17 mouse cellular contexts compared by ENCODE assay signal in genomic region chr11:106373998-106374397, GRCm38 (mm10). TPM values are rescaled to one million over a fixed set of nuclear protein-coding genes. Genes with fewer than 3 reads are reported as not detected.
A peak's percentile ranks its signal among the peaks of the same experiment; 100 is the strongest.
DNase-seq lines count a peak whose midpoint lies in the region; ATAC-seq and TF ChIP-seq lines count a peak whose summit lies in the region.
"Had no signal": no experiment of that assay in that cellular context is flagged by ENCODE, and none has a peak within 500 bp of the region (broad histone marks: within the 10 kb centered on the region; RNA-seq: fewer than 3 reads in every experiment).

No protein-coding gene starts in this region.

- peak overlapping the region; percentile 45; the same call in 1 of the 2 replicates for H3K27ac ChIP-seq in hindbrain, embryonic 10.5 days
- H3K27ac ChIP-seq in hindbrain, embryonic 14.5 days, result no peak overlapping the region
- peak overlapping the region; percentile 96 for H3K27ac ChIP-seq in thymus, adult 2 months (ENCODE audit: control insufficient read depth, insufficient read depth, low read length)
- H3K27ac ChIP-seq in intestine, embryonic 16.5 days (ENCODE audit: low read length), result peak overlapping the region; percentile 66
- H3K27ac ChIP-seq: forebrain, embryonic 15.5 days; hindbrain, postnatal 0 days; left cerebral cortex, adult 2 months; macrophage; neural tube, embryonic 15.5 days had no signal

- H3K4me3 ChIP-seq in hindbrain, embryonic 10.5 days, result no peak overlapping the region
- H3K4me3 ChIP-seq in hindbrain, embryonic 14.5 days (replicated peaks; ENCODE audit: low read length), result no peak overlapping the region
- H3K4me3 ChIP-seq in thymus, adult 2 months (ENCODE audit: control insufficient read depth, insufficient read depth, low read length), result no peak overlapping the region
- no peak overlapping the region for H3K4me3 ChIP-seq in intestine, embryonic 16.5 days (ENCODE audit: low read length)
- H3K4me3 ChIP-seq: forebrain, embryonic 15.5 days; left cerebral cortex, adult 2 months; neural tube, embryonic 15.5 days had no signal

- 64% methylated on average over 11 of the region's 11 CpGs for WGBS in hindbrain, embryonic 10.5 days
- WGBS in hindbrain, embryonic 14.5 days, result 73% methylated on average over 11 of the region's 11 CpGs
- WGBS in thymus, adult 2 months, result 91% methylated on average over 11 of the region's 11 CpGs
- 42% methylated on average over 11 of the region's 11 CpGs for WGBS in intestine, embryonic 16.5 days

- no peaks in the 10 kb centered on the region for H3K27me3 ChIP-seq in hindbrain, embryonic 10.5 days (ENCODE audit: insufficient read depth, poor library complexity, severe bottlenecking)
- H3K27me3 ChIP-seq in hindbrain, embryonic 14.5 days (ENCODE audit: control insufficient read depth, insufficient read depth, low read length), result no peaks in the 10 kb centered on the region
- H3K27me3 ChIP-seq in thymus, adult 2 months (ENCODE audit: control insufficient read depth, insufficient read depth, low read length), result no peaks in the 10 kb centered on the region
- no peaks in the 10 kb centered on the region for H3K27me3 ChIP-seq in intestine, embryonic 16.5 days (replicated peaks; ENCODE audit: control insufficient read depth, insufficient read depth, low read length)
- H3K27me3 ChIP-seq: CH12.LX; forebrain, embryonic 15.5 days; neural tube, embryonic 15.5 days had no signal

- H3K4me1 ChIP-seq in hindbrain, embryonic 10.5 days (replicated peaks), result peaks cover 13% of the 10 kb centered on the region
- no peaks in the 10 kb centered on the region for H3K4me1 ChIP-seq in hindbrain, embryonic 14.5 days (replicated peaks; ENCODE audit: control insufficient read depth, insufficient read depth, low read length)
- peaks cover 39% of the 10 kb centered on the region for H3K4me1 ChIP-seq in thymus, adult 2 months (replicated peaks; ENCODE audit: control insufficient read depth, insufficient read depth, low read length)
- peaks cover 10% of the 10 kb centered on the region for H3K4me1 ChIP-seq in intestine, embryonic 16.5 days (ENCODE audit: control insufficient read depth, insufficient read depth, low read length)
- H3K4me1 ChIP-seq: forebrain, embryonic 15.5 days; neural tube, embryonic 15.5 days had no signal

- H3K9ac ChIP-seq in hindbrain, embryonic 14.5 days, result no peak overlapping the region
- peak overlapping the region; percentile 40; the same call in 1 of the 2 replicates for H3K9ac ChIP-seq in intestine, embryonic 16.5 days (ENCODE audit: low read depth, low read length)
- H3K9ac ChIP-seq: forebrain, embryonic 15.5 days; neural tube, embryonic 15.5 days had no signal

- no peak for DNase-seq in hindbrain, embryonic 10.5 days (ENCODE audit: low spot score)
- DNase-seq in hindbrain, embryonic 14.5 days (ENCODE audit: low spot score), result no peak
- no peak for DNase-seq in thymus, adult 2 months
- DNase-seq in thymus, adult 18-20 months, result no peak
- no peak for DNase-seq in ovary, postnatal 36 days (ENCODE audit: low spot score)
- DNase-seq in testis, postnatal 14 days (ENCODE audit: low spot score), result no peak
- DNase-seq: cerebellum, adult 8-10 months; liver; right cerebral cortex, adult 18-20 months had no signal

- no peak for ATAC-seq in hindbrain, embryonic 14.5 days (ENCODE audit: low FRiP score)
- ATAC-seq in intestine, embryonic 16.5 days, result peak; percentile 55
- ATAC-seq: forebrain, embryonic 15.5 days; hindbrain, postnatal 0 days; Patski had no signal

- TF ChIP-seq POLR2A in thymus, adult 2 months (IDR thresholded peaks at IDR 0.05; ENCODE audit: control insufficient read depth, extremely low read depth, insufficient read depth, low read length, poor library complexity), result no peak

- H3K36me3 ChIP-seq in hindbrain, embryonic 10.5 days, result no peaks in the 10 kb centered on the region
- H3K36me3 ChIP-seq in hindbrain, embryonic 14.5 days (replicated peaks; ENCODE audit: control insufficient read depth, insufficient read depth), result no peaks in the 10 kb centered on the region
- H3K36me3 ChIP-seq in thymus, adult 2 months (ENCODE audit: control insufficient read depth, insufficient read depth, low read length), result peaks cover 27% of the 10 kb centered on the region
- H3K36me3 ChIP-seq in intestine, embryonic 16.5 days (ENCODE audit: control insufficient read depth, insufficient read depth, low read length), result no peaks in the 10 kb centered on the region
- H3K36me3 ChIP-seq: forebrain, embryonic 15.5 days; neural tube, embryonic 15.5 days had no signal

- no peak for TF ChIP-seq CTCF in thymus, adult 2 months (IDR thresholded peaks at IDR 0.05; ENCODE audit: borderline replicate concordance, control insufficient read depth, extremely low read depth, insufficient read depth, low read length, poor library complexity)

- no peak overlapping the region for H3K4me2 ChIP-seq in hindbrain, embryonic 14.5 days (replicated peaks)
- H3K4me2 ChIP-seq in intestine, embryonic 16.5 days (ENCODE audit: low read depth, low read length), result no peak overlapping the region
- H3K4me2 ChIP-seq: forebrain, embryonic 15.5 days; neural tube, embryonic 15.5 days had no signal

- H3K9me3 ChIP-seq in hindbrain, embryonic 10.5 days, result no peaks in the 10 kb centered on the region
- H3K9me3 ChIP-seq in hindbrain, embryonic 14.5 days (ENCODE audit: control insufficient read depth, low read length), result no peaks in the 10 kb centered on the region
- H3K9me3 ChIP-seq in intestine, embryonic 16.5 days (ENCODE audit: control insufficient read depth, low read length), result no peaks in the 10 kb centered on the region
- H3K9me3 ChIP-seq: forebrain, embryonic 15.5 days; neural tube, embryonic 15.5 days had no signal

RNA-seq across cellular contexts. Expression of gene Prr29, which starts 8.7 kb away (rescaled TPM):
- polyA plus RNA-seq in hindbrain, embryonic 10.5 days (2016; fragmentation: Nextera tagmentation; extraction: Ambion mirVana), result not detected in 2 replicates
- polyA plus RNA-seq in hindbrain, embryonic 14.5 days (2014; fragmentation: Nextera tagmentation; extraction: Ambion mirVana), result not detected in 2 replicates
- 30.1 and 31.1 TPM in 2 replicates for polyA plus RNA-seq in thymus, adult 2 months (2012; rRNA removed)
- polyA plus RNA-seq in intestine, embryonic 16.5 days (2015; fragmentation: Nextera tagmentation; extraction: Ambion mirVana), result 0.53 and 0.54 TPM in 2 replicates
- polyA plus RNA-seq: forebrain, embryonic 15.5 days; hindbrain, postnatal 0 days; macrophage; Patski had no signal

RNA-seq across cellular contexts. Expression of gene Icam2, which starts 13.9 kb away (rescaled TPM):
- polyA plus RNA-seq in hindbrain, embryonic 10.5 days (2016; fragmentation: Nextera tagmentation; extraction: Ambion mirVana), result 16.9 and 17.2 TPM in 2 replicates
- 13.6 and 18.6 TPM in 2 replicates for polyA plus RNA-seq in hindbrain, embryonic 14.5 days (2014; fragmentation: Nextera tagmentation; extraction: Ambion mirVana)
- polyA plus RNA-seq in thymus, adult 2 months (2012; rRNA removed), result 185 and 222 TPM in 2 replicates
- polyA plus RNA-seq in intestine, embryonic 16.5 days (2015; fragmentation: Nextera tagmentation; extraction: Ambion mirVana), result 38.3 and 40.5 TPM in 2 replicates
- polyA plus RNA-seq: Patski had no signal

RNA-seq across cellular contexts. Expression of gene Scn4a, which starts 20.9 kb away (rescaled TPM):
- 0.05 TPM in 2 replicates for polyA plus RNA-seq in hindbrain, embryonic 10.5 days (2016; fragmentation: Nextera tagmentation; extraction: Ambion mirVana)
- polyA plus RNA-seq in hindbrain, embryonic 14.5 days (2014; fragmentation: Nextera tagmentation; extraction: Ambion mirVana), result not detected in 2 replicates
- 0.92 and 1.2 TPM in 2 replicates for polyA plus RNA-seq in thymus, adult 2 months (2012; rRNA removed)
- 0.02 TPM in 1 of 2 replicates, not detected in the other for polyA plus RNA-seq in intestine, embryonic 16.5 days (2015; fragmentation: Nextera tagmentation; extraction: Ambion mirVana)
- polyA plus RNA-seq: forebrain, embryonic 15.5 days had no signal

RNA-seq across cellular contexts. Expression of gene Cd79b, which starts 59.4 kb away (rescaled TPM):
- polyA plus RNA-seq in hindbrain, embryonic 10.5 days (2016; fragmentation: Nextera tagmentation; extraction: Ambion mirVana), result 0.90 and 2.0 TPM in 2 replicates
- 0.86 and 0.92 TPM in 2 replicates for polyA plus RNA-seq in hindbrain, embryonic 14.5 days (2014; fragmentation: Nextera tagmentation; extraction: Ambion mirVana)
- 33.2 and 39.6 TPM in 2 replicates for polyA plus RNA-seq in thymus, adult 2 months (2012; rRNA removed)
- polyA plus RNA-seq in intestine, embryonic 16.5 days (2015; fragmentation: Nextera tagmentation; extraction: Ambion mirVana), result 3.0 and 4.4 TPM in 2 replicates

Comparison
In these comparisons a context has a peak if more than half of its experiments do, and no peak if none do; other contexts are left out.
1. RNA of gene Prr29, which starts 8.7 kb away (polyA plus RNA-seq): 30.1 to 31.1 TPM in thymus, adult 2 months; 0.53 to 0.54 TPM in intestine, embryonic 16.5 days, not detected in hindbrain, embryonic 10.5 days and not detected in hindbrain, embryonic 14.5 days; every median in the first group is over 10 times any median in the second.